Mouse (Mus musculus) forebrain, embryonic 13.5 days (tissue): ENCODE results near the gene Ap2s1. TPM values are rescaled to one million over a fixed set of nuclear protein-coding genes. Genes with fewer than 3 reads are reported as not detected.
"Not testable (repeated sequence)": the region's sequence is repeated elsewhere in the genome, so short reads cannot be mapped to it uniquely, and the experiment has no call there.

ENCODE experiments used
- ATAC-seq: fragments of 200-750 bp; cut with Nextera tagmentation; 2 replicates; pipeline ENCODE4 v1.8.0; 2017
- H3K27ac ChIP-seq: fragments of 300-500 bp; sonication (generic); 2 replicates; pipeline ENCODE4 v1.5.1; 2015; ENCODE audit warnings: inconsistent platforms, mild to moderate bottlenecking, moderate library complexity
- H3K27me3 ChIP-seq: fragments of 300-500 bp; sonication (generic); 2 replicates; pipeline ENCODE4 v1.6.1; 2015; ENCODE audit warnings: mild to moderate bottlenecking, inconsistent platforms
- H3K36me3 ChIP-seq: fragments of 300-500 bp; sonication (generic); 2 replicates; pipeline ENCODE4 v1.6.1; 2015; ENCODE audit warnings: mild to moderate bottlenecking, inconsistent platforms; ENCODE audit not compliant: poor library complexity, severe bottlenecking
- H3K4me1 ChIP-seq: fragments of 300-500 bp; sonication (generic); 2 replicates; pipeline ENCODE4 v1.6.1; 2015; ENCODE audit warnings: inconsistent platforms
- H3K4me2 ChIP-seq: fragments of 300-500 bp; sonication (generic); 2 replicates; pipeline ENCODE4 v1.6.1; 2015; ENCODE audit warnings: inconsistent platforms, mild to moderate bottlenecking, moderate library complexity
- H3K4me3 ChIP-seq: fragments of 300-500 bp; sonication (generic); 2 replicates; pipeline ENCODE4 v1.5.1; 2015; ENCODE audit warnings: mild to moderate bottlenecking, inconsistent platforms
- H3K9ac ChIP-seq: fragments of 300-500 bp; sonication (generic); 2 replicates; pipeline ENCODE4 v1.6.1; 2015; ENCODE audit warnings: mild to moderate bottlenecking, inconsistent platforms
- H3K9me3 ChIP-seq: fragments of 300-500 bp; sonication (generic); replicated peaks from 2 replicates; pipeline ENCODE4 v1.6.1; 2016; ENCODE audit warnings: inconsistent platforms
- WGBS: fragments of 180-500 bp; shearing (Covaris S2); methylation state at CpG from one replicate; pipeline ENCODE4 v1.1.7; 2015; 5-methylcytosine and 5-hydroxymethylcytosine counted together
- polyA plus RNA-seq: library from polyadenylated mRNA; unstranded; fragments of >200 nt; fragmentation: Nextera tagmentation; extraction: Ambion mirVana; gene quantifications from 2 replicates; pipeline ENCODE4 v1.2.1, GENCODE M21; 2015

Gene Ap2s1
- polyA plus RNA-seq, 1 experiment from 2014 or later = 333 TPM

- H3K9me3 ChIP-seq = no peaks in the 10 kb centered on the region
- 32% methylated on average over 14 of the region's 14 CpGs for WGBS
- 0 out of 2 replicates have a peak, but pooled peaks cover 4% of the 10 kb centered on the region for H3K4me1 ChIP-seq
- no peak overlapping the region for H3K27ac ChIP-seq
- H3K27me3 ChIP-seq = no peaks in the 10 kb centered on the region
- no peak overlapping the region for H3K4me3 ChIP-seq
- H3K36me3 ChIP-seq = no peaks in the 10 kb centered on the region
- H3K4me2 ChIP-seq = peak overlapping the region; percentile 29
- H3K9ac ChIP-seq = peak overlapping the region; percentile 43; the same call in 1 of the 2 replicates
- ATAC-seq = peak; percentile 48; the same call in 1 of the 2 replicates
These were observed 9.4 kb upstream of the Ap2s1 start for GRCm38 (mm10) chr7:16728596-16729348.

- not testable (repeated sequence) for H3K9ac ChIP-seq, H3K4me3 ChIP-seq, H3K9me3 ChIP-seq, ATAC-seq, H3K4me1 ChIP-seq, H3K36me3 ChIP-seq, H3K27ac ChIP-seq, H3K27me3 ChIP-seq
- 6% methylated on average over 7 of the region's 7 CpGs for WGBS
- H3K4me2 ChIP-seq = peak overlapping the region; percentile 20; the same call in 1 of the 2 replicates
These were observed 8.6 kb upstream of the Ap2s1 start for GRCm38 (mm10) chr7:16729563-16729962.

- no peak for ATAC-seq
- H3K9ac ChIP-seq = no peak overlapping the region
- WGBS = 88% methylated on average over 5 of the region's 6 CpGs
These were observed 7.4 kb upstream of the Ap2s1 start for GRCm38 (mm10) chr7:16730791-16731190.

GRCm38 (mm10) chr7:16731893-16732422 is 6.3 kb upstream of the Ap2s1 start:
- Histone ChIP-seq H3K9me3 (no peaks in the 10 kb centered on the region), H3K4me1 (0 out of 2 replicates have a peak, but pooled peaks cover 4% of the 10 kb centered on the region), H3K27ac (no peak overlapping the region), H3K36me3 (no peaks in the 10 kb centered on the region), H3K4me3 (no peak overlapping the region), H3K27me3 (no peaks in the 10 kb centered on the region), H3K9ac (no peak overlapping the region), H3K4me2 (no peak overlapping the region)
- WGBS = 76% methylated on average over 7 of the region's 7 CpGs
- no peak for ATAC-seq

More at GRCm38 (mm10) chr7:16730791-16731190, 7.4 kb upstream of the Ap2s1 start:
- H3K4me3 ChIP-seq = no peak overlapping the region
- H3K9me3 ChIP-seq = no peaks in the 10 kb centered on the region
- H3K36me3 ChIP-seq = no peaks in the 10 kb centered on the region
- H3K4me2 ChIP-seq = no peak overlapping the region
- H3K27me3 ChIP-seq = no peaks in the 10 kb centered on the region
- 0 out of 2 replicates have a peak, but pooled peaks cover 4% of the 10 kb centered on the region for H3K4me1 ChIP-seq
- no peak overlapping the region for H3K27ac ChIP-seq

- peak overlapping the region; percentile 94 for H3K4me2 ChIP-seq
- H3K27ac ChIP-seq = no peak overlapping the region
- peaks cover 8% of the 10 kb centered on the region; the same call in 1 of the 2 replicates for H3K36me3 ChIP-seq
- H3K9me3 ChIP-seq = no peaks in the 10 kb centered on the region
- peaks cover 19% of the 10 kb centered on the region for H3K4me1 ChIP-seq
- 47% methylated on average over 10 of the region's 10 CpGs for WGBS
- peak; percentile 17 for ATAC-seq
- no peaks in the 10 kb centered on the region for H3K27me3 ChIP-seq
- H3K9ac ChIP-seq = no peak overlapping the region
- peak overlapping the region; percentile 65 for H3K4me3 ChIP-seq
These were observed 571 bp upstream of the Ap2s1 start for GRCm38 (mm10) chr7:16737606-16738072.

- Histone ChIP-seq H3K9me3 (no peaks in the 10 kb centered on the region), H3K4me2 (peak overlapping the region; percentile 94), H3K4me3 (peak overlapping the region; percentile 65), H3K27ac (no peak overlapping the region), H3K27me3 (no peaks in the 10 kb centered on the region), H3K36me3 (peaks cover 23% of the 10 kb centered on the region), H3K4me1 (peaks cover 19% of the 10 kb centered on the region), H3K9ac (peak overlapping the region; percentile 88)
- WGBS = 57% methylated on average over 10 of the region's 10 CpGs
- ATAC-seq = no peak
These were observed 920 bp downstream of the Ap2s1 start for GRCm38 (mm10) chr7:16739056-16739604.

- Histone ChIP-seq H3K9ac (no peak overlapping the region), H3K9me3 (no peaks in the 10 kb centered on the region), H3K4me1 (no peaks in the 10 kb centered on the region), H3K4me3 (no peak overlapping the region), H3K36me3 (peaks cover 75% of the 10 kb centered on the region), H3K4me2 (no peak overlapping the region), H3K27ac (no peak overlapping the region), H3K27me3 (no peaks in the 10 kb centered on the region)
- no peak for ATAC-seq
- 90% methylated on average over 4 of the region's 4 CpGs for WGBS
These were observed 7.2 kb downstream of the Ap2s1 start for GRCm38 (mm10) chr7:16745373-16745772.

- WGBS = 53% methylated on average over 3 of the region's 3 CpGs
- H3K9me3 ChIP-seq = no peaks in the 10 kb centered on the region
- H3K27ac ChIP-seq = no peak overlapping the region
- peak; percentile 67 for ATAC-seq
- H3K4me1 ChIP-seq = no peaks in the 10 kb centered on the region
- H3K4me3 ChIP-seq = no peak overlapping the region
- peaks cover 75% of the 10 kb centered on the region for H3K36me3 ChIP-seq
- no peak overlapping the region for H3K9ac ChIP-seq
- H3K27me3 ChIP-seq = no peaks in the 10 kb centered on the region
- H3K4me2 ChIP-seq = no peak overlapping the region
These were observed 7.9 kb downstream of the Ap2s1 start for GRCm38 (mm10) chr7:16746093-16746492.

- Histone ChIP-seq H3K36me3 (peaks cover 67% of the 10 kb centered on the region), H3K9me3 (no peaks in the 10 kb centered on the region), H3K27me3 (no peaks in the 10 kb centered on the region), H3K4me1 (no peaks in the 10 kb centered on the region), H3K27ac (no peak overlapping the region), H3K9ac (no peak overlapping the region), H3K4me3 (no peak overlapping the region), H3K4me2 (no peak overlapping the region)
- 93% methylated on average over 6 of the region's 6 CpGs for WGBS
- no peak for ATAC-seq
These were observed 9.4 kb downstream of the Ap2s1 start for GRCm38 (mm10) chr7:16747656-16748055.

- H3K4me2 ChIP-seq = no peak overlapping the region
- no peaks in the 10 kb centered on the region for H3K4me1 ChIP-seq
- no peak overlapping the region for H3K9ac ChIP-seq
- 87% methylated on average over 12 of the region's 12 CpGs for WGBS
- ATAC-seq = no peak
- no peak overlapping the region for H3K27ac ChIP-seq
- peaks cover 32% of the 10 kb centered on the region for H3K36me3 ChIP-seq
- no peaks in the 10 kb centered on the region for H3K27me3 ChIP-seq
- no peaks in the 10 kb centered on the region for H3K9me3 ChIP-seq
- H3K4me3 ChIP-seq = no peak overlapping the region
These were observed 13.8 kb downstream of the Ap2s1 start for GRCm38 (mm10) chr7:16752016-16752415.

- no peaks in the 10 kb centered on the region for H3K9me3 ChIP-seq
- no peak overlapping the region for H3K9ac ChIP-seq
- no peaks in the 10 kb centered on the region for H3K27me3 ChIP-seq
- H3K4me1 ChIP-seq = no peaks in the 10 kb centered on the region
- H3K4me2 ChIP-seq = no peak overlapping the region
- ATAC-seq = no peak
- no peak overlapping the region for H3K4me3 ChIP-seq
- no peak overlapping the region for H3K27ac ChIP-seq
- H3K36me3 ChIP-seq = no peaks in the 10 kb centered on the region
- WGBS = 80% methylated on average over 17 of the region's 17 CpGs
These were observed 17.3 kb downstream of the Ap2s1 start for GRCm38 (mm10) chr7:16755362-16756017.
